Comparison of ENCODE assay signal across 16 mouse cellular contexts in genomic region chr4:44783566-44784292, GRCm38 (mm10).
"Had no signal": no experiment of that assay in that cellular context is flagged by ENCODE, and none has a peak within 500 bp of the region (broad histone marks: within the 10 kb centered on the region; RNA-seq: fewer than 3 reads in every experiment).

No protein-coding gene starts in this region.

- H3K36me3 ChIP-seq: liver, embryonic 15.5 days; lung, embryonic 15.5 days; neural tube, embryonic 12.5 days; stomach, embryonic 15.5 days had no signal

- H3K27me3 ChIP-seq: liver, embryonic 13.5 days; liver, embryonic 15.5 days; lung, embryonic 15.5 days; megakaryocyte, embryonic 14.5 days; neural tube, embryonic 12.5 days; stomach, embryonic 15.5 days had no signal

- H3K4me1 ChIP-seq: liver, embryonic 13.5 days; liver, embryonic 15.5 days; lung, embryonic 15.5 days; stomach, embryonic 15.5 days had no signal

- H3K27ac ChIP-seq: liver, embryonic 13.5 days; liver, embryonic 15.5 days; lung, embryonic 15.5 days; macrophage; neural tube, embryonic 12.5 days; stomach, embryonic 15.5 days; stomach, postnatal 0 days had no signal

- H3K4me2 ChIP-seq: liver, embryonic 13.5 days; liver, embryonic 15.5 days; lung, embryonic 15.5 days; neural tube, embryonic 12.5 days; stomach, embryonic 15.5 days had no signal

- ATAC-seq: liver, postnatal 0 days; lung, postnatal 0 days had no signal

- H3K9me3 ChIP-seq: liver, embryonic 13.5 days; liver, embryonic 15.5 days; lung, embryonic 15.5 days; megakaryocyte, embryonic 14.5 days; neural tube, embryonic 12.5 days; stomach, embryonic 15.5 days had no signal

- H3K4me3 ChIP-seq: liver, embryonic 13.5 days; liver, embryonic 15.5 days; lung, embryonic 15.5 days; megakaryocyte, embryonic 14.5 days; neural tube, embryonic 12.5 days; stomach, embryonic 15.5 days had no signal

- DNase-seq: liver, embryonic 13.5 days; liver, postnatal 0 days; lung, adult 2 months; lung, postnatal 14 days; lung, postnatal 36 days; right cerebral cortex, postnatal 14 days; thymus, adult 2 months; thymus, postnatal 36 days had no signal

- H3K9ac ChIP-seq: liver, embryonic 13.5 days; liver, embryonic 15.5 days; liver, postnatal 0 days; lung, embryonic 15.5 days; neural tube, embryonic 12.5 days; stomach, embryonic 15.5 days had no signal
